Mouse (Mus musculus) lung, embryonic 16.5 days (tissue): ENCODE results near the gene Slc8a3. TPM values are rescaled to one million over a fixed set of nuclear protein-coding genes. Genes with fewer than 3 reads are reported as not detected.

ENCODE experiments used
- microRNA-seq: library from miRNA; unstranded; fragments of <30 nt; microRNA quantifications from one replicate; pipeline ENCODE4, GENCODE M21; 2016
- polyA plus RNA-seq: library from polyadenylated mRNA; unstranded; fragments of >200 nt; fragmentation: Nextera tagmentation; extraction: Ambion mirVana; gene quantifications from 2 replicates; pipeline ENCODE4 v1.2.1, GENCODE M21; 2015

Gene Slc8a3
- polyA plus RNA-seq, 1 experiment from 2014 or later, result 0.69 TPM

Small RNA genes lying within 50 kb of the gene (microRNA-seq; reads per million reads assigned to microRNA genes)
- not detected for gene Mir3067

Other genes starting within 250 kb of the Slc8a3 start
- 0.21 and 0.33 TPM in 2 replicates for gene Gm4787, start 46.3 kb upstream of the Slc8a3 start, polyA plus RNA-seq
- gene Adam4, start 88.8 kb upstream of the Slc8a3 start, polyA plus RNA-seq, result 0.53 and 0.58 TPM in 2 replicates
- gene Cox16, start 151.9 kb upstream of the Slc8a3 start, polyA plus RNA-seq, result 122 and 135 TPM in 2 replicates
- gene Gm20498, start 199.7 kb upstream of the Slc8a3 start, polyA plus RNA-seq, result 25.3 and 27.6 TPM in 2 replicates
- 34.6 and 41.6 TPM in 2 replicates for gene Synj2bp, start 199.7 kb upstream of the Slc8a3 start, polyA plus RNA-seq
- 0.23 and 0.25 TPM in 2 replicates for gene Adam21, start 235.3 kb upstream of the Slc8a3 start, polyA plus RNA-seq